Mouse (Mus musculus) kidney, postnatal 25 days (tissue): ENCODE data around the gene Aldh3b3.
A peak's percentile ranks its signal among the peaks of the same experiment; 100 is the strongest.

Experiments
- DNase-seq, 2 experiments: peaks; one replicate each; pipeline ENCODE4 v3.0.0; 2021; ENCODE audit warnings: mixed read lengths in 2 of 2

Gene Aldh3b3

DNA sequence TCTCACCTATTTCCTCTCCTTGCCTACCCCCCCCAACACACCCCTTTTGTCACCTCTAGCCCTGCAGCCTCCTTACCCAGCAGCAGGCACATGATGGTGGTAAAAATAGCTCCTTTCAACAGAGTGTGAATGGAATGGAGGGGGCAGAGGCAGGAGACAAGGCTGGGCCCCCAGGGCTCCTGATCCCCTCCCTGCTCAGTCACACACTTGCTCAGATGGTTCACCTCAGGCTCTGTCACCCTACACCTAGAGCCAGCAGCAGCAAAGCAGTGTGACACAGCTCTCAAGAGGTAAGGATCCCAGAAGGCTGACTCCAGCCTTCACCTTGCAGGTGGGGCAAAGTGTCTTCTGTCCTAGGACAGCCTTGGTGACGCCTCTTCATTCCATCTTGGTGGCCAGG is 44.7 kb downstream of the Aldh3b3 start, which contains the start of gene Doc2g:
TSS of gene Doc2g (plus strand) at position 202 of the 400 bp plus-strand sequence.
- peak in 1 of 2 experiments; percentile 20 for DNase-seq

DNA sequence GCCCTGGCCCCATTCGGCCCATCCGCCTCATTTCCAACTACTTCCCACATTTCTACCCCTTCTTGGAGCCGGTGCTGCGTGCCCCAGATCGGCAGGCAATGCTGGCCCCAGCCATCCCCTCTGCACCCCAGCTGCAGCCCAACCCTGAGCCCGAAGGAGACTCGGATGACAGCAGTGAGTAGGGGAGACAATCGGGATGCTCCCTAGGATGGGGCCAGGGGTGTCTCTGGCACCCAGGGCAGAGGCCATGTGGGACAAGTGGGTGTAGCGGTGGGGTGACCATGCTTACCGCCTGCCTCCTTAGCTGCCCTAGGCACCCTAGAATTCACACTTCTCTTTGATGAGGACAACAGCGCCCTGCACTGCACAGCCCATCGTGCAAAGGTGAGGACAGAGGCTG is 45.2 kb downstream of the Aldh3b3 start:
- no peak for DNase-seq

DNA sequence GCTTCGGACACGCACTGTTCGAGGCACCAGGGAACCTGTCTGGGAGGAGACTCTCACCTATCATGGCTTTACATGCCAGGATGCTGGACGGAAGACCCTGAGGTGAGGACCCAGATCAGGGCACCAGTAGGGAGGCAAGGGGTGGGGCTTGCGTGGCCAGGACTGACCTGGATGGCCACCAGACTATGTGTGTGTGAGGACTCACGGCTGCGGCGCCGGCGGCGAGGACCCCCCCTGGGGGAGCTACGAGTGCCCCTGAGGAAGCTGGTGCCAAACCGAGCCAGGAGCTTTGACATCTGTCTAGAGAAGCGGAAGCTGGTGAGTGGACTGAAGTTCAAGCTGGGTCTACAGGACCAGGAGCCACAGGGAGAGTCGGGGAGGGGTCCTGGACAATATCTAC is 45.9 kb downstream of the Aldh3b3 start:
- peak in 1 of 2 experiments; percentile 37 for DNase-seq

DNA sequence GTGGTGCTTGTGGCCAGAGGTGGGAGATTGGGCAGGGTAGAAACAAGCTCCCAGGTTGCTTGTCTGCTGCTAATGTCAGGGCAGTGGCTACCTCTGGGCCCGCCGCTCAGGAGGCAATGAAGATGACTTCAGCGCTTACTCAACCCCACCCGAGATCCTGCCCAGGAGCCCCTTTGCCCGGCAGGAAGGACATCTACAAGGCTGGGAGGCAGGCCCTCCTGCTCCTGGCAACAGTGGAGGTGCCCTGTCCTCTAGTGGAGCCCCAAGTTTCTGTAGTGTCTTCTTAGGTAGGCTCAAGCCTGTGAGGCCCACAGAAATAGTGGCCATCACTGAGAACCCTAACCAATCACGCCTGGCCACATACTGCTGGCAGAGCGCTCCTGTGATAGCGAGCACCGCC is 46.6 kb downstream of the Aldh3b3 start:
- no peak for DNase-seq

DNA sequence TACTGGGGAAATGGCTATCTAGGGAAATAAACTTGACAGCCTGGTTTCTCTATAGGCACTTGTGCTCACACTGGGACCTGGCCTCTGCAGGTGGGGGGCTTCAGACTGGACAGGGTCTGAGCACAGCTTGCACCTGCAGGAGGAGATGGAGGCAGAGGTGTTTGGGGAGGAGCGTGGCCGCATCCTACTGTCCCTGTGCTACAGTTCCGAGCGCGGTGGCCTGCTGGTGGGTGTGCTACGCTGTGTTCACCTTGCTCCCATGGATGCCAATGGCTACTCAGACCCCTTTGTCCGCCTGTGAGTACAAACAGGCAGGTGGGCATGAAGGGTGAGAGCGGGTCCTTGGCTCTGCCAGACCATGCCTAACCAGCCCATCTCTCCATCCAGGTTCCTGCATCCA is 47.5 kb downstream of the Aldh3b3 start:
- DNase-seq = no peak

DNA sequence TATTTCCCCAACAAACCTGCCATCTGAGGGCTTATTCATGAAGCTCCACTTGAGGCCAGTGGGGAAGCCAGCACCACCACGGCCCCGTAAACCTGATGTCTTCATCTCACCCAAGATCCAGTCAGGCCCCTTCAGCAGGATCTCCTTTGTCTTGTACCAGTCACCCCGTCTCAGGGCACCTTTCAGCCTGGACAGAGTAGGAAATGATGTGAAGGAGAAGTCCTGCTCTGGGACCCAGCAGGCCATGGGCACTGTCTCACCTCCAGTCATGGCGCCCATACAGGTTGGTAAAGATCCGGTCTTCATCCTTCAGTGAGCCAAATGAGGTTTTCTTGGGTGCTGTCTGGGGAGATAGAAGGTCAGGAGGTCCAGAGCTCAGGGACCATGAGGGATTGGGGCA is 52.6 kb downstream of the Aldh3b3 start:
- DNase-seq = no peak

DNA sequence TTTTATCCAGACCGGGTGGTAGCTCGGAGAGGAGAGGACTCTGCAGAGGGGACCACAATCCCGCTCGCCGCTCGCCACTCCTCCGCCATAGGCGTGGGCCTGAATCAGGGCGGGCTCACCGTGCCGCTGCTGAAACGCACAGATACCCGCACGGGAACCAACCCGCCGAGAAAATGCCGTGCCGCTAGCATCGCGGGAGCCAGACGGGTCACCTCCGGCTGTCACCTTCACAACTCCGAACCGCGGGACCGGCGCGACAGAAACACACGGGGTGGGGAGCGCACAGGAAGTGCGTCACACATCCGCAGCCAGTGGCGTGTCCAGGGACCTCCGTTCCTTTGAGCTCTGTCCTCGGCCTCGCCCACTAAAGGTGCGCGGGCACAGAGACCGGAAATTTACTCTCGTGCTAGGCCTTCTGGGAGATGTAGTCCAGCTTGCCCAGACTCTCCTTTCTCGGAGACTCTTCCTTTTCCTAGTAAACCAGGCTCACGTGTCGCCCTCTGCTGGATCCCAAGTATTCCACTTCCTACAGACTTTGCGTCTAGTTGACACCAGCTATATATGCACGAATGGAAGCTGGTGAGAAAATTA is 54.1 kb downstream of the Aldh3b3 start, which contains the start of gene Ndufv1:
TSS of gene Ndufv1 (minus strand) at position 375 of the 591 bp plus-strand sequence.
- peak; percentile 99 for DNase-seq

DNA sequence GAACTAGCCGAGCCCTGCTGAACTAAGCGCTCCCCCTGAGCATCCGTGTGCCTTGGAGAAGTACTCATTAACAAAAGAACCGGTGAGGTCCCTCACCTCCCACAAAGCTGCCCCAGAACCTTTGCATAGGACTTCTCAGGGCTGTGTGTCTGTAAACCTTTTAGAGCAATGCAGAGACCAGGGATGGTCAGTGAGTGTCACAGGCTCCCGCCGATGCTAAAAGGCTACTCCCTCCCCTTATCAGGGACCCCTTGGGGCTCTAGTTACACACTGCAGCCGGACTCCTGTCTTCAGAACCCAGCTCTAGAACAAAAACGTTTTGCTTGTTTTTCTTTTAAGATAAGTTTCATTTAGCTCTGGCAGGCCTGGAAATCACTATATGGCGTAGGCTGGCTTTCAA is 54.6 kb downstream of the Aldh3b3 start:
- DNase-seq = no peak

DNA sequence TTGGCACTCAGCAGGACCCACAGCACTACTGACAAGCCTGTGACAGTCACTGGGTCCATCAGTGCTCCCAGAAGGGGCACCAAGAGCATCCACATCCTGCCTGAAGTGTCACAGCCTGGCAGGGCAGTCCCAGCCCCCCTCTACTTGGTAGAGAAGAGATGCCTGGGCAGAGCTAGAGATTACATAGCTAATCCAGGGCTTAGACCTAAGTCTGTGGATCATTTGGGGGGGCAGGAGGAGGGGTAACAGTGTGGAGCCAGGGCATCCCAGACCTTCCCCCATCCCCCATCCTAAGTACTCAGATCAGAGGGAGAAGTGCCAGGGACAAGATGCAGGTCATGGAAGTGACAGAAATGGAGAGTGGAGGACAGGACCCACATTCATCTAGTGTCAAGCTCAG is 56.4 kb downstream of the Aldh3b3 start:
- DNase-seq = no peak

DNA sequence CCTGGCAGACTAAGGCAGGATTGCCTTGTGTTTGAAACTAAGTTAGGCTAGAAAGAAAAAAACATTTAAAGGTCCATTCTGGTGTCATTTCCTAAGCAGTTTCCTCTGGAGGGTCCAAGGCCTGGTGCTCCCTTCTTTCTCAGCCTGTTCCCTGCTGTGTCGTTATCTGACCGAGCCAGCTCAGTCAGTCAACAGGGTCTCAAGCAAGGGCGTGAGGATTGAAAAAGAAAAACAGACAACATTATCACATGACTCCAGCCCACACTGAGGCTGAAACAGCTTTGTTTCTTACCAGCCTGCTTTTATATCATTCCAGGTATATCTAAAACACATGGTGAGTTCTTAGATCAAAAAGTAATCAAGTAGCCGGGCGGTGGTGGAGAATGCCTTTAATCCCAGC is 57.2 kb downstream of the Aldh3b3 start:
- no peak for DNase-seq

DNA sequence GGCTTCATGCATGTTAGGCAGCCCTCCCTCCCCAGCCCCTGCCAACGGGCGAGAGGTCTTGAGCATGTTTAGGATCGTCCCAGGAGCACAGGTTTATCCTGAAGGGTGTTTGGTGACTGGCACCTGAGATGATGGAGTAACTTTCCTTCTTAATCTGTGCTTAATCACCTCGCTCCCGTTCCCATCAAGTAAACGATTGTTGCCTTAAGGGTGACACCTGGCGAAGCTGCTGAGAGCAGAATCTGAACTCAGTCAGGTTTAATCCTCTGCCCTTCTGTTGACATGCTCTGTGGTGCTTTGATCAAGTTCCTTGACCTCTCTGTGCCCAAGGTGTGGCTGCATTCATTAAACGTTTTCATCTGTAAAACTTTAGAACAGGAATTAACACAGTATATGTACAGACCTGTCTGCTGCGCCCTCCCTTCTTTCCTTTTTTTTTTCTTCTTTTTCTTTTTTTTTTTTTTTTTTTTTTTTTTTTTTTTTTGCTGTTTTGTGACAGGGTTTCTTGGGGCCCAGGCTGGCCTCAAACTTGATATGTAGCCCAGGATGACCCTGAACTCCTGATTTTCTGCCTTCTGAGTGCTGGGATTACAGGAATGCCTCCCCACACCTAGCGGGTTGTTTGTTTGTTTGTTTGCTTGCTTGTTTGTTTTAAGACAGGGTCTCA is 59.6 kb downstream of the Aldh3b3 start:
- DNase-seq = no peak

DNA sequence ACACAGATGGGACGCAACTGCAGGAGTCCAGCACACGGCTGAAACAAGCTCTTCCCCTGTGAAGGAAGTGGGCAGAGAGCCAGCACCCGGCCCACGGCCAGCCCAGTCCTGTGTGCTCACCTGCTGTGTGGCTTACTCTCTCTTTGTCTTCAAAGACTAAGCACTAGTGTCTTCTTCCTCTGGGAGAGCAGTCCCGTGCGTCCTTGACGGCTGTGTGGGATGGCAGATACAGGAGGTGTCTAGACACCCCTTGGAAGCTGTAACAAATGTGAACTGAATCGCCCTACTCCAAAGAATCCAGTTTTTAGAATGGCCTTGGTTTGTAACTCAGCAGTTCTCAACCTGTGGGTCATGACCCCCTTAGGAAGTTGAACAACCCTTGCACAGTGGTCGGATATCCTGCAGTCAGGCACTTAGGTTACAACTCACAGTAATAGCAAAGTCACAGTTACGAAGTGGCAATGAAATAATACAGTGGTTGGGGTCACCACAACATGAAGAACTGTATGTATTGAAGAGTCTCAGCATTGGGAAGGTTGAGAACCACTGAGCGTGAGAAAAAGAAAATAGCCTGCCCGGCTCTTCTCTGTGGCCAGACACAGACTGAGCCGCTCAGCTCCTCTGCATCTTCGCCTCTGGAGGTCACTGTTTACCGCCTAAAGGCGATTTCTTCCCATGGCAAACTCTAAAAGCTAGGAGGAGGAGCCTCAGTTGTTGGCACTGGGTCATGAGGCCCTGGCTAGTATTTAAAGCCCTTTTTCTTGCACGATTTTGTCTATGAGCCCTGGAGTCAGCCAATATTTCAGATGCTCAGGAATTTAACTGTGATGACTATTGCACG is 60.5 kb downstream of the Aldh3b3 start:
- DNase-seq = peak; percentile 89 to 90
